Mouse (Mus musculus) c-Kit-negative CD71-positive TER-119-positive erythroid progenitor cells, embryonic 14.5 days (primary cell): Measurements from ENCODE around the gene Becn1.

Experiments
- DNase-seq: peaks from one replicate; pipeline ENCODE4 v3.0.0-alpha.2; 2013; ENCODE audit warnings: low read depth, low spot score

Becn1 gene

DNA sequence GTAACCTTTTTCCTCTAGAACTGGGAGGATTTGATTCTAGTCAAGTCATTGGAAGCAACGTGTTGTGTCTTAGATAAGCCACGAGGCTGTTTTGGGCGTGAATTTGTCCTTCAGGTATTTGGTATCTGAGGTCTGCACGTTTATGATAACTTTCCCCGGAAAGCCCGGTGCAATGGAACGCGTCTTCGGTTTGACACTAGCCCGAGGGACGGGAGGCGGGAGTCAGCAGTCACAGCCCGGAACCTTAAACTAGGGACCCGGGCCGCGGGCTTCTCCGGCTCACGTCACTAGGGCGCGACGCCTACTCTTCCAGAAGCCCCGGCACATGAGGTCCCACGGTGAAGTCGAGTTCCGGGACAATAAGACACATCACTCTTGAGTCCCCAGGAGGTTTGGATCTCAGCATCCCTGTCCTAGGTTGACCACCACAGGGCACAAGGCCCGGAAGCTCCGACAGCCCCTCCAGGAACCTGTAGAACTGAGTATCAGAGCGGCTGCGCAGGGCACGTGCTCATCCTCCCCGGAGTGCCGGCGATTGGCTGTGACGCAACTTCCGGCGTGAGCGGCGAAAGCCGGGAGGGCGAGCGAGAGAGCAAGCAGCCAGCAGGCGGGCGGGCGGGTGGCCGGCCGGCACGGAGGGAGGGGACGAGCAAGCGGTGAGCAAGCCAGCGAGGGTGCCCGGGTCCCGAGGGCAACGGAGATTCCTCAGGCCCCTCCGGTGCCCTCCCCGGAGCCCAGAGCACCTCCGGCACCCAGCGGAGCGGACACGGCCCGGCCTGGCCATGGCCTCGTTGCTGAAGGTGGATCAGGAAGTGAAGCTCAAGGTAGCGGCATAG is 13.8 kb upstream of the Becn1 start, which contains the start of gene Psme3:
TSS of gene Psme3 (plus strand) at position 549 of the 836 bp plus-strand sequence.
- DNase-seq: peak; percentile 94

GRCm38 (mm10) chr11:101315082-101315650 is 13.1 kb upstream of the Becn1 start:
- DNase-seq: peak; percentile 37

DNA sequence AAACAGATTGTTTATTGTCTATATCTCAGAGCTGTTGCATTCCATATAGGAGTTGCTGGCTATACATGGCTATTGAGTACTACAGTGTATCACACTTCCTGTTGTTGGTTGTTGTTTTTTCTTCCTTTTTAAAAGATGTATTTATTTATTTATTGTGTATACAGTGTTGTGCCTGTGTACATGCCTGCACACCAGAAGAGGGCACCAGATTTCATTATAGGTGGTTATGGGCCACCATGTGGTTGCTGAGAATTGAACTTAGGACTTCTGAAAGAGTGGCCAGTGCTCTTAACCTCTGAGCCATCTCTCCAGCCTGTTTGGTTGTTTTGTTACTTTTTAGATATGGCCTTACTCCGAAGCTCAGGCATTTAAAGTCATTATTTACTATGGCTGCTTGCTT is 12.5 kb upstream of the Becn1 start:
- no peak for DNase-seq

DNA sequence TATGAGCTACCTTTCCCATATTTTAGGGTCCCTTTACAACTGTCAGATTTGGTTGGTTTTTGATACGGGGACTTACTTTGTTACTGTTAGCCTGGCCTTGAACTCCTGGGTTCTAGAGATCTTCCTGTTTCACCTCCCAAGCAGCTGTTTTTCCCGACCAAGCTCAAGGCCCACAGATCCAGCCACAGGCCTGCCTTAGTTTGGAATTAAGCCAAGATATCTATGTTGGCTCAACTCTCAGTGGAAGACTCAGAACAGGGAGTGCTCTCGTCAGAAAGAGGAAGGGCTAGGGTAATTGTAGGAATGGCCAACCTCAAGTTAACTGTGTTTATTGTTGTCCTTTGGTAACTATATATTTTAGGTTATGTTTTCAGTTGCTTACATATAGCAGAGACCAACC is 10.1 kb upstream of the Becn1 start:
- DNase-seq: no peak

GRCm38 (mm10) chr11:101311083-101311482 is 9.0 kb upstream of the Becn1 start:
- no peak for DNase-seq

GRCm38 (mm10) chr11:101307744-101308143 is 5.7 kb upstream of the Becn1 start:
- DNase-seq: no peak

DNA sequence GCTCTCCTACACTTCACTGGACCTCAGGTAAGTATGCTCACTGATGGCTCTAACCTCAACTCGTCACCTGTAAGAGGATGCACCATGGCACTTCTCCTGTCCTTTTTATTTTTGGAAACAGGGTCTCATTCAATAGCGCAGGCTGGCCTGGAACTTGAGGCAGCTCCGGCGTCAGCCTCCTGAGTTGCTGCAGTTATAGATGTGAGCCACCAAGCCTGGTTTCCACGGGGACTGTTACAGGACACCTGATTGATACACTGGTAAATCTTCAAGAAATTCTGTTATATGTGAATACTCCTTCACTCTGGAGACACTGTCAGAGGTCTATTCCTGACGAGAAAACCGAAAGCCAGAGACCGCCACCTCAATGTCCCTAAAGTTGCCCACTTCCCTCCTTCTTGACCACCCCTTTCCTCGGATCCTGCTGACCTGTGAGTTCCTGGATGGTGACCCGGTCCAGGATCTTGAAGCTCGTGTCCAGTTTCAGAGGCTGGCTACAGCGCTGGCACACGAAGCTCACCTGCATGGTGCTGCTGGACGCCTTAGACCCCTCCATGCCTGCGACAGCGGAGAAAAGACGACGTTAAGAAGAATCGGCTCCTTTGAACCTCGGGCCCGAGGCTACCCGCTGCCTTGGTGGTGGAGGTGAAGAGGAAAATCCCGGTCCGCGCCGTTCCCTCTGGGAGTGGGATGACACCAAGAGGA is 635 bp downstream of the Becn1 start:
- no peak for DNase-seq

- peak; percentile 52 for DNase-seq
Measured at GRCm38 (mm10) chr11:101300881-101301280, 1.2 kb downstream of the Becn1 start.

GRCm38 (mm10) chr11:101295191-101295590 is 6.9 kb downstream of the Becn1 start:
- no peak for DNase-seq

- no peak for DNase-seq
Measured at GRCm38 (mm10) chr11:101291231-101291630, 10.9 kb downstream of the Becn1 start.

GRCm38 (mm10) chr11:101287306-101287705 is 14.8 kb downstream of the Becn1 start:
- DNase-seq: no peak

- DNase-seq: no peak
Measured at GRCm38 (mm10) chr11:101283805-101284204, 18.3 kb downstream of the Becn1 start.

GRCm38 (mm10) chr11:101282896-101283295 is 19.2 kb downstream of the Becn1 start:
- no peak for DNase-seq

DNA sequence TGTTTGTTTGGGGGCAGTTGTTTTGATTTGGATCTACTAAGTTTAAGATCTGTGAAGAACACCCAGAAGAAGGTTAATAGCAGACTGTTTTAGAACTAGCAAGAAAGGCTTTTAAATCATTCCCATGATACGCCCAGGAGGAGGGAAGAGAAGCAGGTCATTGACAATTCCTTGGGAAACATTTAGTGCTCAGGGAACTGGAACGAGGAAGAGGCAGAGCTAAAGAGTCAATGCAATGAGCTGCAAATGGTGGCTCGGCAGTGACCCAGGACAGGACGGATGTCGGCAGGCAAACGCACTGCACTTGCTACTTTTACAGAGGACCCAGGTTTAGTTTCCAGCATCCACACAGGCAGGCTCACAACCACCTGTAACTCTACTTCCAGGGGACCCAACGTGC is 21.2 kb downstream of the Becn1 start:
- DNase-seq: no peak

DNA sequence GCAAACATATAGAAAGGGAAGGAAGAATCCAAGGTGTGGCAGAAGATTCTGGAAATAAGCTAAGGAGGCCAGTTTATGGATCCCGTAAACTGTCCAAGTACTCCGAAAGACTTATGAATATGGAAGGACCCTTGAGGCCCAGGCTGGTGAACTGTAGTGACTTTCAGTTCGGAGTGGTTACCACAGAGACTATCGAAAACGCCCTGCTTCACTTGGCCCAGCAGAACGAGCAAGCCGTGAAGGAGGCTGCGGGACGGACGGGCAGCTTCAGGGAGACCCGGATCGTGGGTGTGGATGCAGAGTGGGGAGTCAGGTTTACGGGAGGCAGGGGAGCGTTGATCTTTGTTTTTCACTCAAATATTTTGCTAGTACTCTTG is 22.9 kb downstream of the Becn1 start:
- DNase-seq: no peak

GRCm38 (mm10) chr11:101278223-101279192 is 23.6 kb downstream of the Becn1 start, which contains the start of the genes Cntd1 and Coa3:
Cntd1 (plus strand) TSS chr11:101279012.
Coa3 (minus strand) TSS chr11:101279114.
- peak; percentile 63 for DNase-seq

DNA sequence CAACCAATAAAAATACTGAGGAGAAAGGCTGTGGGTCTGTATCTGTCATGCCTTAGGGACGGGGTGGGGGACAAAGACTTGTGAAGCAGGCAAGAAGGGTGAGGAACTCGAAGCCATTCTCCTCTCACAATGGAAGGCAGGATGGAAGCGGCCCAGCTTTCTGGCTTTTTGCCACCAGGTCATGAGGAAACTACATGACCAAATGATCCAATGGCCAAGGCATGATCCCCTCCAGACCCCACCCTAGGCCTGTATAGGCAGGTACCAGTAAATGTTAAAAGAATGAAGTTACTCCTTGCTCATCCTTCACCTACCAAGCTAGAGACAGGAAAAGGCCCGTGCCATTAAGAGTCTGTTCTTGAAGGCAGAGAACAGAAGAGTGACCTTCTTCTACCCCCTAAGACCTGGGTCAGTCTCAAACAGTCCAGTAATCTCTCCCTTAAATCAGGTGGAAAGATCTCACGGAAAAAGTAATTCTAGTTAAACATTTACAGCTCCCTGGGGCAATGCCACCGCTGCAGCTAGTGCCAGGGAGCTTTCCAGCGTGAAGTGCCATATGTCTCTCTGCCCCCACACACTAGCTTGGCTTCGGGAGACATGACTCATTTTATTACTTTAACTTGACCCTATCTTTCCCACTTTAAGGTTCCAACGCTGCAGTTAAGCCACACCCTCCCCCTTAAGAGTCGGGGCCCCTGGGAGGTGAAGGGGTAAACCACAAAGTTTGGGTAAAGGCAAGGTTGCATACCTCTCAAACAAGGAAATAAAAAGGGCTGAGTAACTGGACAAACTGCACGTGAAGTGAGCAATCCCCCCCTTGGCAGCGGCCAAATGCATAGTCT is 24.5 kb downstream of the Becn1 start:
- DNase-seq: no peak

- no peak for DNase-seq
Measured at GRCm38 (mm10) chr11:101276319-101277070, 25.6 kb downstream of the Becn1 start.

GRCm38 (mm10) chr11:101275309-101275708 is 26.8 kb downstream of the Becn1 start:
- no peak for DNase-seq

DNA sequence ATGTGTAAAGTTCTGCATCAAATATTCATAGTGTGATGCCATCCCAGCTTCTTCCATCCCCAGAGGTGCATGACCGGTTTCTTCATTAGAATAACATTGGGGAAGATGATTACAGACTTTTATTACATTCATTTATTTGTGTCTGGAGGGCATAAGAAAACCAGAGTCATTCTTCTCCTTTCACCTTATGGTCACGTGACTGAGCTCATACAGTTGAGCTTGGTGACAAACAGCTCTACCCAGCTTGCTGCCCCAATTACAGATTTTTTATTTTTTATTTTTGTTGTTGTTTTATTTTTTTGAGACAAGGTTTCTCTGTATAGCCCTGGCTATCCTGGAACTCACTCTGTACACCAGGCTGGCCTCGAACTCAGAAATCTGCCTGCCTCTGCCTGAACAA is 29.6 kb downstream of the Becn1 start:
- DNase-seq: no peak
